Mouse (Mus musculus) E14TG2a.4 (cell line): ENCODE data around the gene Pcmtd2.

Experiments used
- H3K27me3 ChIP-seq: 2 replicates; pipeline ENCODE4 v1.6.1; 2014; ENCODE audit warnings: low read length, control low read depth; ENCODE audit not compliant: insufficient read depth
- H3K36me3 ChIP-seq: 2 replicates; pipeline ENCODE4 v1.6.1; 2014; ENCODE audit warnings: low read length, control low read depth; ENCODE audit not compliant: insufficient read depth
- H3K4me1 ChIP-seq: replicated peaks from 2 replicates; pipeline ENCODE4 v1.6.1; 2014; ENCODE audit warnings: low read depth, low read length, control low read depth
- H3K4me3 ChIP-seq: replicated peaks from 2 replicates; pipeline ENCODE4 v1.5.1; 2014; ENCODE audit warnings: mild to moderate bottlenecking, low read length
- H3K9me3 ChIP-seq: 2 replicates; pipeline ENCODE4 v1.6.1; 2014; ENCODE audit warnings: low read length, control low read depth
- CTCF ChIP-seq: conservative IDR thresholded peaks from 2 replicates; pipeline ENCODE4 v1.5.1; 2014; ENCODE audit warnings: low read length
- NANOG ChIP-seq: IDR thresholded peaks from 2 replicates; pipeline ENCODE4 v1.6.1; 2014; ENCODE audit warnings: borderline replicate concordance, low read length, mixed read lengths
- POU5F1 ChIP-seq: IDR thresholded peaks from 2 replicates; pipeline ENCODE4 v1.6.1; 2014; ENCODE audit warnings: low read length, borderline replicate concordance

Gene Pcmtd2

DNA sequence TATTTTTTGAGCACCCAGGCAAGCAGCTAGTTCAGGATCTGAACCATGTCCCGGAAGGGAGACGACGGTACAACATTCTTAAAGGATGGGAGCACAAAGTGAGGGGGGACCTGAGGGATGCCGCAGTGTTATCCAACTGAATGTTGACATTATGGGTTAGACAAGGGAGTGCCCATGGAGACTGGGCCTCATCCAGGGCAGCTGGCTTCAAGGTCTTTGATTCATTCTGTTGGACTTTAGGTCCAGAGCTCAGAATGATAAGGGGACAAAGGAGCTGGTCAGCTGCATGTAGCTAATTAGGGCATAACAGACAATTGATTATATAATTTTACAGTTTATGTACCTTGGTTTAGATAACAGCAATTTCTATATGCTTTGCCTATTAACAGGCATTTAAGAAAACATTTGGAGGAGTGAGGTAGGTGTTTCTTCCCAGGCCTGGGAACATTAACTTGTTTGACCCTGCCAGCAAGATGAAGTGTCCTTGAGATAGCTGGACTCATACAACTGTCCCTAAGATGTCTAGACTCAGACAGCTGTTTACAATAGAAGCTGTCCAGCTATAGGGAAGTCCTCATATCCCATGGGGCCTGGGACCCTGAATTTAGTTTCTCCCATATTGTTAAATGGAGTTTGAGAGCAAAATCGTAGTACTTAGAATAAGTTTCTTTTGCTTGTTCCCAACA is 8.2 kb downstream of the Pcmtd2 start:
- H3K4me1 ChIP-seq: 0 out of 2 replicates have a peak, but pooled peaks cover 7% of the 10 kb centered on the region
- H3K36me3 ChIP-seq: peaks cover 32% of the 10 kb centered on the region
- H3K27me3 ChIP-seq: no peaks in the 10 kb centered on the region
- TF ChIP-seq POU5F1: no peak
- no peak for TF ChIP-seq NANOG
- no peak for TF ChIP-seq CTCF
- no peak overlapping the region for H3K4me3 ChIP-seq
- no peaks in the 10 kb centered on the region for H3K9me3 ChIP-seq

DNA sequence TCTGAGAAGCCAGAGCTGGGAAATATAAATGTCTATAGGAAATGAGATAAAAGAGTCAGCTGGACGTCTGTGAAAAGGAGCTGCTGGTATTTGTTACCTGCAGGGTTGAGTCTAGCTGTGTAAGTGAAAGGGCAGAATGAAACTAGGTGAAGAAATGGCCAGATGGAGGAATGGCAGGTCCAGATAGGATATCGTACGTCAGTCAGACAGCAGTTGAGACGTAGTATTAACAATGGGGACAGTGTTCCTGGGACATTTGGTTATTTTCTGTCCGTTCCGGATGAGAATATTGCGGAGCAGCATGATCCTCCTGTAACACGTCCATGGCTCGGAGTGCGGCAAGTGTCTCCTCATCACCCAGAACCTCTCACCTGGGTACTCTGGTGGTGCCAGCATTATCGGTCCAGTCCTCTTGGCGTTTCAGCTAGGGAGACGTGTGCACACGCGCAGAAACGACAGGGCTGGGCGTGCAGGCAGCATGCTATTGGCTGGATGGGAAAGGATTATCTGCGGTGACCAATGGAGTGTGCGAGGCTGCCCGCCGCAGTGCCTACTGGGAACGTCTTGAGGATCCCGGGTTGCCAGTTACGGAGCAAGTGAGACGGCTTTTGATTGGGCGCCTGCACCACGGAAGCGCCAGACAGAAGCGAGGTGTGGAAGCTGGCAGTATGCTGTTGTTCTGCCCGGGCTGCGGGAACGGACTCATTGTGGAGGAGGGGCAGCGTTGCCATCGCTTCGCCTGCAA is 26.3 kb downstream of the Pcmtd2 start, which contains the start of gene Polr3k:
Polr3k (plus strand) TSS at position 547 of the 745 bp plus-strand sequence.
- Histone ChIP-seq H3K4me1 (peaks cover 21% of the 10 kb centered on the region), H3K36me3 (peaks cover 16% of the 10 kb centered on the region), H3K9me3 (no peaks in the 10 kb centered on the region), H3K4me3 (peak within 1 kb of the TSS; percentile 89), H3K27me3 (no peaks in the 10 kb centered on the region)
- TF ChIP-seq POU5F1 (no peak), CTCF (no peak), NANOG (no peak)

DNA sequence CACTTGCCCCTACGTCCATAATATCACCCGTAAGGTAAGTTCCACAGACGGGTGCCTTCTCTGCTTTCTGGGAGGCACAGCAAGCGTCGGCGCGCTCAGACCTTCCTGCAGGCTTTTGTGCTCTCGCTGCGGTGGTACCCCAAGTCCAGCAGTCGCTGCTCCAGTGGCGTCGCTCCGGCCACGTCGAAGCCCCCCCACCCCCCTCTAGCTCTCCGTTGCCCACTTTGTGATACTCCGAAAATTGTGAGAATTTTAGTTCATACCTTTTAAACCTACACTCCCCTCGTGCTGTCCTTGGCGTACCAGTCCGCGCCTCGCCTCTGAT is 26.8 kb downstream of the Pcmtd2 start:
- Histone ChIP-seq H3K36me3 (peaks cover 21% of the 10 kb centered on the region), H3K4me1 (peaks cover 21% of the 10 kb centered on the region), H3K9me3 (no peaks in the 10 kb centered on the region), H3K4me3 (peak overlapping the region; percentile 89), H3K27me3 (no peaks in the 10 kb centered on the region)
- TF ChIP-seq NANOG (no peak), CTCF (no peak), POU5F1 (no peak)

DNA sequence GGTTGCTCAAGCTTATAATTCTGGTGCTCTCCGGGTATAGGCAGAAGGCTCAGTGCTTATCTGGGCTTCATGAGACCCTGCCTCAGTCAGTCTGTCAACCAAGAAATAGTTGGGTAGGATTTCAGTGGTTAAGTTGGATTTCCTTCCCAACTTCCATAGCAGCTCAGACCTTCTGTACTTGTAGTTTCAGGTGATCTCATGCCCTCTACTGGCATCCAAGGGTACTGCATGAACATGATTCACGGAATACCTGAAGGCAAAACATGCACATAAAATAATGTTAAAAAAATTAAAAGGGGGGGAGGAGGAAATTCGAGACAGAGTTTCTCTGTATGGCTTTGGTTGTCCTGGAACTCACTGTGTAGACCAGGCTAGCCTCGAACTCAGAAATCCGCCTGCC is 29.3 kb downstream of the Pcmtd2 start:
- no peaks in the 10 kb centered on the region for H3K27me3 ChIP-seq
- H3K4me3 ChIP-seq: no peak overlapping the region
- H3K9me3 ChIP-seq: no peaks in the 10 kb centered on the region
- H3K36me3 ChIP-seq: peaks cover 32% of the 10 kb centered on the region
- peaks cover 21% of the 10 kb centered on the region for H3K4me1 ChIP-seq
- peak; percentile 79 for TF ChIP-seq CTCF
- no peak for TF ChIP-seq NANOG

DNA sequence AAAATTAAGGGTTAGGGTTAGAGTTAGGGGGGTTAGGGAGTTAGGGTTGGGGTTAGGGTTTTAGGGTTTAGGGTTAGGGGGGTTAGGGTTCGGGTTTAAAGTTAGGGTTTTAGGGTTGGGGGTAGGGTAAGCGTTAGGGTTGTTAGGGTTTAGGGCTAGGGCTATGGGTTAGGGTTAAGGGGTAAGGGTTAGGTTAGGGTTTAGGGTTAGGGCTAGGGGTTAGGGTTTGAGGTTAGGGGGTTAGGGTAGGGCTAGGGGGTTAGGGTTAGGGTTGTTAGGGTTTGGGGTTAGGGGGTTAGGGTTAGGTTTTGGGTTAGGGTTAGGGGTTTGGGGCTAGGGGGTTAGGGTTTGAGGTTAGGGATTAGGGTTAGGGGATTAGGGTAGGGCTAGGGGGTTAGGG is 33.4 kb downstream of the Pcmtd2 start:
- Histone ChIP-seq H3K9me3 (no peaks in the 10 kb centered on the region), H3K4me3 (no peak overlapping the region), H3K4me1 (no peaks in the 10 kb centered on the region), H3K27me3 (no peaks in the 10 kb centered on the region), H3K36me3 (peaks cover 32% of the 10 kb centered on the region)
- TF ChIP-seq NANOG (no peak), CTCF (no peak), POU5F1 (no peak)

DNA sequence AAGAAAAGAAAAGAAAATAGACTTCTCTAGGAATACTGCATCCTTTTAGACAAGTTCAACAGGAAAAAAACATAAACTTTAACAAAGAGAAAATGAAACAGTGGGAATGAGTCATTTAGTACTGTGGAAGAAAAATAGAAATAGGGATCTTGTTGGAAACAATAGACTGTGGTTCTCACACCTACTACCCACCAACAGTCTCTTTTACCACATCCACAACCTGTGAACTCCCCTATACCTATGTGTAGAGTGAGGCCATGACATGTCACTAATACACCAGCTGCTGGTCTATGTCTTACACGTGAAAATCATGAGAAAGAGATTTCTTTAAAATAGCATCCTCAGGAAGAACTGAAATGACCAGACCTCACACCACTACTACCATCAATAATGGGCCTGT is 41.2 kb downstream of the Pcmtd2 start:
- Histone ChIP-seq H3K27me3 (no peaks in the 10 kb centered on the region), H3K36me3 (no peaks in the 10 kb centered on the region; the same call in 1 of the 2 replicates), H3K4me3 (no peak overlapping the region), H3K4me1 (no peaks in the 10 kb centered on the region), H3K9me3 (no peaks in the 10 kb centered on the region)
- TF ChIP-seq NANOG (no peak), POU5F1 (no peak), CTCF (no peak)

DNA sequence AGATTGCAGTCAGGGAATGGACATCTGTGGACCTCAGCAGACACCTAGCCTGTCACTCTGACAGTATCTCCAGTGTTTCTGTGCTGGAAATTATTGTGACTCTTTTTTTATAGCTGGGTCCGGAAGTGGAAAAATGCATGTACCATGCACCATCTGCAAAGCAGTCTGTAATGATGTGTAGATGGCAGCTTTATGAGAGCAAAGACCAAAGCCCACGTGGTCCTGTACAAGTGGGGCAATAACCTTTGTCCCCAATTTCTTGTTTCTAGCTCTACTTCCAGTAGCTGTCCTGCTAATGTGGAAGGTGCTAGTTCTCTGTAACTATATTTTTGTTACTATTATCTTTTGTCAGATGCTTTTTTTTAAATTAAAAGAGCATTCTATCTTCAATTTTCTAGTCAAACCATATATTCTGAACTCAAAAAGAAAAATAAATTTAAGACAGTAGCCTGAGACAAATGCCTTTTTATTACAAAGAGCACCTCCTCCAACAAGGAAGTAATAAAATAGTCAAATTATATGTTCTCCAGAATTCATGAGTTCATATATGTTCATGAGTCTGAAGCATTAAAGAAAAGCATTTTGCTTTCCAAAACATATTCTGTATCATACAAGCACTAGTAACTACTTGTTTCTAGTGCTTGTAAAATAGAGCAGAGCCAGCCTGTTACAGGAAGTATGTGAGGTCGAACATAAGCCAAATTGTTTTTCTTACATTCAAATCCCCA is 45.5 kb downstream of the Pcmtd2 start:
- Histone ChIP-seq H3K9me3 (no peaks in the 10 kb centered on the region), H3K27me3 (no peaks in the 10 kb centered on the region), H3K36me3 (no peaks in the 10 kb centered on the region), H3K4me3 (no peak overlapping the region), H3K4me1 (no peaks in the 10 kb centered on the region)
- no peak for TF ChIP-seq CTCF
- no peak for TF ChIP-seq POU5F1
- no peak for TF ChIP-seq NANOG
